Mouse (Mus musculus) cerebellum, adult 9-11 months (tissue): ENCODE results near the gene Olfr308.
"Not testable (repeated sequence)": the region's sequence is repeated elsewhere in the genome, so short reads cannot be mapped to it uniquely, and the experiment has no call there.

Source experiments
- DNase-seq: peaks from one replicate; pipeline ENCODE4 v3.0.0; 2022

Gene Olfr308

DNA sequence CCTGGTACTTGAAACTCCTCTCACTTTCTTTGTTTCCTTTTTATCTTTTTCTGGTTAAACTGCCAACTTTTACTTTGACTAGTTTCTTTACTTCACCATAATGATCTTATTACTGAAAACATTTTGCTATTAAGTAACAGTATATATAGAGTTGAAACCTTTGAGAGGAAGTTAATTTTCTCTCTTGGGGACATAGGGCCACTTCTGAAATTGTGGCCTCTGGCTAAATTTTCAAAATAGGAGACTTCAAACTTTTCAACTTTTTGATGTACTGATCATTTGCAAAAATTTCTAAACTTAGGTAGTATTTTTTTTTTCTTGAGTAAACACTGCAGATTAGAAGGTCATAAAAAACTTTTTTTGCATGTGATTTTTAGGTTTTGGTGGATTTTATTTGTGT, at the start of gene Olfr308:
TSS of gene Olfr308 (minus strand) at position 101 of the 400 bp plus-strand sequence.
- no peak for DNase-seq

DNA sequence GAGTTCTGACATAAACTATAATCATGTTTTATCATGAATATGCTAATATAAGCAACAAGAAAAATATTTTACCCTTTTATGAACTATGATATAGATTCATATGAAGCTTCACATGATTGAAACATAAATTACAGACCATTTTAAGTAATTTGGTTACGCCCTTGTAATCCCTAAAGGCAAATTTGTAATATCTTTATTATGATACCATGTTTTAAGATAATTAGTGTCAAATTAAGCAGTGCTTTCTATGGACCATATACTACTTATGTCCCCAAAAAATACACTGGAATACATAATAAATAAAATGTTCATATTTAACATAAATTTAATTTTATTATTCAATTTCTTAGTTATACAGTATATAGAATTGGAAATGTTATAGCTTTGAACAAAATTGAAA, 41.4 kb upstream of the Olfr308 start, which contains the start of gene Olfr305:
TSS of gene Olfr305 (minus strand) at position 101 of the 400 bp plus-strand sequence.
- DNase-seq, result no peak

DNA sequence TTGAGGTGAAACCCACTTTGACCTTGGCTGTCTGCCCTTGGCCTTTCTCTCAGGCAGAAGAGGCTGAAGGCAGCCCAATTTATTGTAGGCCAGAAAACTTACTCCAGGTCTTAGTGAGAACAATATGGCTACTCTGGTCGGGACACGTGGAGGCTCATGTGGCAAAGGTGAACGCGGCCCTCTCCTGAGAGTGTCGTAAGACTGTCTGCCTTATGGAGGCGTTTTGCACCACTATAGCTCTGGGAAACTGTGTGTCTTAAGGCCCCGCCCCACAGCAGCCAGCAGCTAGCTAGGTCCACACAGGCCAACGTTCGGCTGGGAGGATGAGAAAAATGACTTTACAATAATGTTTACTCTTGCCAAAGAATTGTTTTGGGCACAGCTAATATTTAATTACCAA, 20.9 kb upstream of the Olfr308 start:
- DNase-seq, result not testable (repeated sequence)

DNA sequence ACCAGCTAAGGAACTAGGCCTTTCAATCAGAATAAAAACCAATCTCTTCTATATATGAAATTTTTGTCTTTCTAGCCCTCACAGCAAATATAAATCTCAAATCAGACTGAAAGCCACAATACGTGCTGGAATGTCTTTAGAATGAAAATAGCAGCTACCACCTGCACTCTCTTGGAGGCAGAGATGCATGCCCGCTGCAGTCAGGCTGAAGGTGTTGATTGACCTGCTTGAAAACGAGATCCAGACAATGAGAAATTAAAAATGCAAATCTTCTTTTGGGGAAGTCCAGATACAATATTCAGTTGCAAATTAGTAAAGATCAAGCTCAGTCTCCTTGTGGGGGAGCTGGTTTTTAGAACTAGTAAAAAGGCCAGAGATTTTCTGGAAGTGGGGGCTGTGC, 18.8 kb upstream of the Olfr308 start:
- no peak for DNase-seq

DNA sequence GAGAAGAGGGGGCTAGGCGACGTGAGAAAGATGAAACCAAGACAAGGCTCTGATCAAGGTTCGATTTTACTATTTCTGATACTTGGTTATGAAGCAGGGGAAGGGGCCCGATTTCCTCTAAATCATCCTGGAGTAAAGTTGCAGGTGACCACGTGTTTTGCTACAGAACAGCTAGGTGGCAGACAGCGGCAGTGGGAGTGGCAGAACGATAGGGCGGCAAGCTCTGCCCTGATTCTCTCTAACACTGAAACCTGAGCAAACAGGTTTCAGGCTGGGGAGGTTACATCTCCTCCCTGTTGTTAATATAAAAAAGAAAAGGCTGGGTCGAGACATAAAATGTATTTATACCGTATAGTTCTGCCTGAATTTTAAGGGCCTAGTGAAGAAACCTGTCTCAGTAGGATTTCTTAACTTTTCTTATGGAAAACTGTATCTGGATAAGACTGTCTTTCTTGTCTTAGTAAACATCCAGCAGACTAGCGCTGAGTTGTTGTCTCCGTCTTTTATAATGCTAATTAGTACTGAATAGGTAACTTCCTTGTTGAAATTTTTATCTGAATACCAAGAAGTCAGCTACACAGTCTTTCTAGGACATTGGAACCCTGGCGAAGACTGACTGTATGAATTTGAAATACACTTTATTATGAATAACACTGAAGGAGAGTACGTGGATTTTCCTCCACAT, 17.6 kb upstream of the Olfr308 start:
- no peak for DNase-seq

DNA sequence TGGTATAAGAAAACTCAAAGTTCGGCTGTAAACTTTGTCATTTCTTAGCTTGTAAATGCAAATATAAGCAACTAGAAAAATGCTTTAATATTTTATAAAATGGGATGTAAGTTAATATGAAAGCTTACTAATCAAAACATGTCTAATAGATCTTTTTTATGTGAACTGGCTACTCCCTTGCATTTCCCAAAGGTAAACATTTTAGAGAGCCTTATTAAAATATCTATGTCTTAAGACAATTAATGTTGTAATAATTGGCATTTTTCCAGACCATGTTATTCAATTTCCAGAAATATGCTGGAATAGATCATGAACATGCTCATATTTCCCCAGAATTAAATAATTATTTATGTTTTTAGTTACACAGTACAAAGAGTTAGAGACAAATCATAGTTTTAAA, 12.1 kb upstream of the Olfr308 start, which contains the start of gene Olfr307:
TSS of gene Olfr307 (minus strand) at position 101 of the 400 bp plus-strand sequence.
- DNase-seq, result no peak

DNA sequence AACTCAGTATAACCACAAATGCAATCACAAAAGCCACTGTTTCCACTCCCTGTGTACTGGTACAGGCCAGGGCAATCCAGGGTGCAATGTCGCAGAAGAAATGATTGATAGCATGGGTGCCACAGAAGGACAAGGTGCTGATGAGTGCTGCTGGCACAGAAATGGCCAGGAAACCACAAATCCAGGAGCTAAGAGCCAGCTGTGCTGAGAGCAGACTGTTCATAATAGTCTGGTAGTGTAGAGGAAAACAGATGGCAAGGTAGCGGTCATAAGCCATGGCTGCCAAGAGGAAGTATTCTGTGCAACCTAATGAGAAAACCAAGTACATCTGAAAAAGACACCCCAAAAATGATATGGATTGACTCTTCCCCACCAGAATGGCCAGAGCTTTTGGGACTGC, 4.1 kb downstream of the Olfr308 start:
- DNase-seq, result no peak

DNA sequence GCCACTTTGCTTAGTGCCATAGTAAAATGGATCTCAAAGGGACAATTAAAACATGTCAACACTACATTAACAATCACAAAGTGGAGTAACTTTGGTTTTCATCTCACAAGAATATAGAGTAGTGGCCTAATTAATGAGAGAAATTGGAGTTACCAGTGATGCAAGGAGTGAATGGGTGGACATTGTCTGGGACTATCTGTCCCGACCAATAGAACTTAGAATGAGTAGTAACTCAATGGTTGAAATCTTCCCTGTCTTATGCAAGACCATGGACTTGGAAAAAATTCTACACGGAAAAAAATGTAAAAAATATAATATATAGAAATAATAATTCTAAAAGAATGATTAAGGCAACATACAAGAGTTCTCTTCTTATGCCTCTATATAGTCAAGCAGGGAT, 11.8 kb downstream of the Olfr308 start, which contains the start of gene Olfr309:
TSS of gene Olfr309 (minus strand) at position 101 of the 400 bp plus-strand sequence.
- no peak for DNase-seq

DNA sequence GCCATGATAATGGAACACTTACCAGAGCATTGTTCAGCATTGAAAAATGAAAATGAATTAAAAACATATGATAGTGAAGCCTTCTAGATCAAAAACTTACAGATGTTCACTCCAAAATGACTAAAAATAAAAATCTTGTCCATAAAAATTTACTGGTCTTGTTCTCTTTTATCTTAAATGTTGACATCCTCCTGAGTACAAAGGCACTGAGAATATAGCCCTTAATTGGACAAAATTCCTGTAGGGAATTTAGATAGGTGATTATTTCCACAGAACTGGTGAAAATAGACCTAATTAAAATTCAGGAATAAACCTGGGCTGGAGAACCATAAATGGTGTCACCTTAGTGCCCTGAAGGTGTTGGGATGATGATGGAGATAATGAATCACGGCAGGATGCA, 48.4 kb downstream of the Olfr308 start, which contains the start of gene Olfr310:
TSS of gene Olfr310 (minus strand) at position 101 of the 400 bp plus-strand sequence.
- no peak for DNase-seq
